Mouse (Mus musculus): ENCODE data around the gene Txndc12. TPM values are rescaled to one million over a fixed set of nuclear protein-coding genes. Genes with fewer than 3 reads are reported as not detected.

Gene Txndc12
- polyA plus RNA-seq, 1 experiment from 2014 or later, result 75.7 TPM

DNA sequence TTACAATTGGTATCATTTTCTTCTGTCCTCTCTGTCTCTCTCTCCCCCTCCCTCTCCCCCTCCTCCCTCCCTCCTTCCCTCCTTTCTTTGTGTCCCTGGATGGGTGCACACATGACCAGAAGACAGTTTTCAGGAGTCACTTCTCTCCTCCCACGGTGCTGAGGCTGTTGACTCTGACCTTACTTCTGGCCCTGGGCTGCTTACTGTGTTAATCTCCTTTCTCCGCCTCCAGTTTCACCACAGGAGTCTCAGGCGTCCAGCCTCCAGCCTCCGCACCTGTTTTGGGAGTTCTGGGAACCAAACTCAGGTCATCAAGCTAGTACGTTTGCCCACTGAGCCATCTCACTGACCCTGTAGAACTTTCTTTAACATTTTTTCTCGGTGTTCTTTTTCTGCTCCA, 69.7 kb downstream of the Txndc12 start:
- ATAC-seq (ENCODE audit: low read depth), result no peak
- H3K4me2 ChIP-seq (ENCODE audit: low read depth, low read length), result no peak overlapping the region
- WGBS, result 55% methylated on average over 6 of the region's 6 CpGs

DNA sequence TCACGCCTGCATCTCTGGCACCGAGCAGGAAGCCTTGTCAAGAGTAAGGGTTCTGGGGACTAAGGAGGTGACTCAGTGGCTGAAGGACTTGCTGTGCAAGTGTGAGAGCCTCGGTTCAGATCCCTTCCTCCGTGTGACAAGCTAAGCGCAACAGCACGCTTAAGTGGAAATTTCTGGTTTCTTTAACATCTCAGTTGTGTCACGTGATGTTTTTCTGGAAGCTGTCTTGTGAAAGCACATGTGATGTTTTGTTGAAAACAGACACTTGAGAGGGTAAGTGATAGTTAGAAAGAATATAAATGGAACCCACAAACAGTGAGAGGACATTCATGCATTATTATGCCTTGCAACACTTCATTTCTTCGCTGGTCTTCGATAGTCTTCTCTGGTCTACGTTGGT, 70.4 kb downstream of the Txndc12 start:
- no peak overlapping the region for H3K4me3 ChIP-seq (ENCODE audit: low read depth, low read length)
- no peak for ATAC-seq (ENCODE audit: low read depth)
- H3K9ac ChIP-seq (replicated peaks; ENCODE audit: low read depth, low read length), result no peak overlapping the region
- no peak overlapping the region for H3K4me2 ChIP-seq (ENCODE audit: low read depth, low read length)
- 92% methylated on average over 10 of the region's 10 CpGs for WGBS
- H3K36me3 ChIP-seq (ENCODE audit: control insufficient read depth, insufficient read depth, low read length), result no peaks in the 10 kb centered on the region
- no peaks in the 10 kb centered on the region for H3K4me1 ChIP-seq (ENCODE audit: control insufficient read depth, insufficient read depth, low read length)
- H3K27ac ChIP-seq (ENCODE audit: low read depth, low read length), result no peak overlapping the region
- H3K9me3 ChIP-seq (ENCODE audit: control insufficient read depth, low read length), result no peaks in the 10 kb centered on the region
- no peaks in the 10 kb centered on the region for H3K27me3 ChIP-seq (ENCODE audit: control insufficient read depth, insufficient read depth, low read length)

More for the DNA sequence above, 69.7 kb downstream of the Txndc12 start:
- no peaks in the 10 kb centered on the region for H3K36me3 ChIP-seq (ENCODE audit: control insufficient read depth, insufficient read depth, low read length)
- H3K9me3 ChIP-seq (ENCODE audit: control insufficient read depth, low read length), result no peaks in the 10 kb centered on the region
- H3K27ac ChIP-seq (ENCODE audit: low read depth, low read length), result no peak overlapping the region
- no peaks in the 10 kb centered on the region for H3K27me3 ChIP-seq (ENCODE audit: control insufficient read depth, insufficient read depth, low read length)
- no peak overlapping the region for H3K4me3 ChIP-seq (ENCODE audit: low read depth, low read length)
- no peaks in the 10 kb centered on the region for H3K4me1 ChIP-seq (ENCODE audit: control insufficient read depth, insufficient read depth, low read length)
- H3K9ac ChIP-seq (replicated peaks; ENCODE audit: low read depth, low read length), result no peak overlapping the region

DNA sequence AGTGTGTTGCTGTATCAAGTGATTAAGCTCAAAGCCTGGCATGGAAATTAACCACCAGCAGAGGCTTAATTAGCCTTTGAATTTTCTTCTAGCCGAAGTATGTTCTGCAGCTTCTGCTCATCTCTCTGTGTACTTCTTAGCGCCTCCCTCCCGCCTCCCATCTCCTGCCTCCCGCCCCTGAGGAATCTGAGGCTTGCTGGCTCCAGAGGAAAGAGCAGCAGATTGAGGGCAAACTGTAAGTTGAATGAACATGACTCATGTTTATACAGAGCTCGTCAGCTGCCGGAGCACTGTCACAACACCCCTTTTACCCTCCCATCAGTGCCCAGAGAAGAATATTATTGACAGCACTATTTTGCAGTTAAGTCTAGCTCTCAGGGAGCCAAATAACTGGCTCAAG, 71.5 kb downstream of the Txndc12 start:
- no peaks in the 10 kb centered on the region for H3K4me1 ChIP-seq (ENCODE audit: control insufficient read depth, insufficient read depth, low read length)
- no peaks in the 10 kb centered on the region for H3K27me3 ChIP-seq (ENCODE audit: control insufficient read depth, insufficient read depth, low read length)
- no peak overlapping the region for H3K4me2 ChIP-seq (ENCODE audit: low read depth, low read length)
- no peaks in the 10 kb centered on the region for H3K9me3 ChIP-seq (ENCODE audit: control insufficient read depth, low read length)
- H3K36me3 ChIP-seq (ENCODE audit: control insufficient read depth, insufficient read depth, low read length), result no peaks in the 10 kb centered on the region
- no peak overlapping the region for H3K27ac ChIP-seq (ENCODE audit: low read depth, low read length)
- H3K9ac ChIP-seq (replicated peaks; ENCODE audit: low read depth, low read length), result no peak overlapping the region
- no peak for ATAC-seq (ENCODE audit: low read depth)
- WGBS, result 41% methylated on average over 6 of the region's 6 CpGs
- H3K4me3 ChIP-seq (ENCODE audit: low read depth, low read length), result no peak overlapping the region

DNA sequence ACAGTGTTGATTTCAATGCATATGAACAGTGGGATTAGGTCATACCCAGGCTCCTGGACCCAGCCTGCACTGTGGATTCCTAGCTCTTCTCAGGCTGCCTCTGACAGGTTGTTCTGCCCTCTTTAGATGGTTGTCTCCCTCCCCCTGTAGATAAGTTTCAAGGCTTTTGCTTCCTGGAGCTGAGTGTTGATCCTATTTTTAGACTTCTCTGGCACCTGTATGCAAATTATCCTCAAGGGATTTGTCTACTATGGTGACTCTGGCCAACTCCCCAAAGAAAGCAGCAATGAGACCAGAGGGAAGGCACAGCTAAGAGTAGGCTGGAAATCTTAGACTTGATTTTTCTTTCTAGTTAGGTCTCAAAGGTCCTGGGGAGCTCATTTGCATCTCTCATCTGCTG, 73.1 kb downstream of the Txndc12 start:
- H3K27me3 ChIP-seq (ENCODE audit: control insufficient read depth, insufficient read depth, low read length), result no peaks in the 10 kb centered on the region
- H3K36me3 ChIP-seq (ENCODE audit: control insufficient read depth, insufficient read depth, low read length), result no peaks in the 10 kb centered on the region
- H3K4me3 ChIP-seq (ENCODE audit: low read depth, low read length), result no peak overlapping the region
- H3K9me3 ChIP-seq (ENCODE audit: control insufficient read depth, low read length), result no peaks in the 10 kb centered on the region
- ATAC-seq (ENCODE audit: low read depth), result no peak
- H3K4me1 ChIP-seq (ENCODE audit: control insufficient read depth, insufficient read depth, low read length), result no peaks in the 10 kb centered on the region
- no peak overlapping the region for H3K27ac ChIP-seq (ENCODE audit: low read depth, low read length)
- H3K4me2 ChIP-seq (ENCODE audit: low read depth, low read length), result no peak overlapping the region
- no peak overlapping the region for H3K9ac ChIP-seq (replicated peaks; ENCODE audit: low read depth, low read length)

DNA sequence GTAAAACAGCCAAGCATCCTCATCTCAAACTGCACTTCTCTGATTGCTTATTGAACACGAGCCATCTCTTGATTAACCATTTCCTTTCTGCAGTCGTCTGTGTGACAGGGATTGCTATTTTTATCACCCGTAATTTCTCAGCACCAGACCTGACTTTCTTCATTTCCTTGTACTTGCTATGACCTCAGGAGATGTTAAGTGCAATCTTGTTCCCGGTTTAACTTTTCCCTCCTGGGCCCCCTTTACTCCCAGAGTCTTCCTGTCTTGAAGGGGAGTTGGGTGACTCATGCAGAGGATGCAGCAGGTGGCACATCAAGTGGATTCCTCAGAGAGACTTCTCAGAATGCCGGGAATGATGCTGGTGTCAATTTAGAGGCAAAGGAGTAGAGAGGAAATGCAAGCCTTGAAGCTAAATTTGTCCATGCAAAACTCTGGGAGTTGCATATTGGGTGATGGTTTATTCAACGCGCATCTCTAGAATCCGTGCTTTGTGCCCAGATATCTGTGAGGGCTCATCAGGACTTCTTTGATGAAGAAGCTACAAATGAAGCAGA, 75.5 kb downstream of the Txndc12 start:
- Histone ChIP-seq H3K9me3 (ENCODE audit: control insufficient read depth, low read length) (no peaks in the 10 kb centered on the region), H3K9ac (replicated peaks; ENCODE audit: low read depth, low read length) (no peak overlapping the region), H3K27me3 (ENCODE audit: control insufficient read depth, insufficient read depth, low read length) (no peaks in the 10 kb centered on the region), H3K4me1 (ENCODE audit: control insufficient read depth, insufficient read depth, low read length) (no peaks in the 10 kb centered on the region), H3K27ac (ENCODE audit: low read depth, low read length) (no peak overlapping the region), H3K4me3 (ENCODE audit: low read depth, low read length) (no peak overlapping the region), H3K36me3 (ENCODE audit: control insufficient read depth, insufficient read depth, low read length) (no peaks in the 10 kb centered on the region), H3K4me2 (ENCODE audit: low read depth, low read length) (no peak overlapping the region)
- ATAC-seq (ENCODE audit: low read depth), result no peak
- WGBS, result 78% methylated on average over 8 of the region's 8 CpGs

Other genes starting within 250 kb of the Txndc12 start
- gene Cc2d1b, start 214.7 kb upstream of the Txndc12 start, polyA plus RNA-seq (2014; fragmentation: Nextera tagmentation; extraction: Ambion mirVana), result 16.5 and 23.0 TPM in 2 replicates
- 2.5 and 4.7 TPM in 2 replicates for gene 3110021N24Rik, start 115.0 kb upstream of the Txndc12 start, polyA plus RNA-seq (2014; fragmentation: Nextera tagmentation; extraction: Ambion mirVana)
- gene Zfyve9, start 53.8 kb upstream of the Txndc12 start, polyA plus RNA-seq (2014; fragmentation: Nextera tagmentation; extraction: Ambion mirVana), result 7.7 and 14.5 TPM in 2 replicates
- gene Btf3l4, start 987 bp upstream of the Txndc12 start, polyA plus RNA-seq (2014; fragmentation: Nextera tagmentation; extraction: Ambion mirVana), result 194 and 196 TPM in 2 replicates
- 24.7 and 27.8 TPM in 2 replicates for gene Kti12, start 13.2 kb downstream of the Txndc12 start, polyA plus RNA-seq (2014; fragmentation: Nextera tagmentation; extraction: Ambion mirVana)
- 0.60 and 1.6 TPM in 2 replicates for gene A730015C16Rik, start 14.0 kb downstream of the Txndc12 start, polyA plus RNA-seq (2014; fragmentation: Nextera tagmentation; extraction: Ambion mirVana)
- 141 and 213 TPM in 2 replicates for gene Rab3b, start 44.5 kb downstream of the Txndc12 start, polyA plus RNA-seq (2014; fragmentation: Nextera tagmentation; extraction: Ambion mirVana)
- gene Nrd1, start 166.1 kb downstream of the Txndc12 start, polyA plus RNA-seq (2014; fragmentation: Nextera tagmentation; extraction: Ambion mirVana), result 67.4 and 72.6 TPM in 2 replicates